Mouse (Mus musculus) olfactory bulb, adult 2 months (tissue): Measurements from ENCODE around the gene Apaf1. TPM values are rescaled to one million over a fixed set of nuclear protein-coding genes. Genes with fewer than 3 reads are reported as not detected.
A peak's percentile ranks its signal among the peaks of the same experiment; 100 is the strongest.

Source experiments
- H3K27ac ChIP-seq: fragments of 200-500 bp; 2 replicates; pipeline ENCODE4 v1.5.1; 2012; ENCODE audit warnings: low read depth, low read length; ENCODE audit not compliant: insufficient read depth
- H3K4me1 ChIP-seq: fragments of 200-500 bp; 2 replicates; pipeline ENCODE4 v1.6.1; 2012; ENCODE audit warnings: low read length; ENCODE audit not compliant: control insufficient read depth, insufficient read depth
- H3K4me3 ChIP-seq: fragments of 200-500 bp; 2 replicates; pipeline ENCODE4 v1.5.1; 2012; ENCODE audit warnings: mild to moderate bottlenecking, low read depth, low read length, moderate library complexity; ENCODE audit not compliant: insufficient read depth
- CTCF ChIP-seq: fragments of 200-500 bp; IDR thresholded peaks from 2 replicates; pipeline ENCODE4 v1.5.1; 2012; ENCODE audit warnings: low read depth, mild to moderate bottlenecking, low read length, moderate library complexity; ENCODE audit not compliant: insufficient read depth
- POLR2A ChIP-seq: fragments of 200-500 bp; IDR thresholded peaks from 2 replicates; pipeline ENCODE4 v1.6.1; 2012; ENCODE audit warnings: mild to moderate bottlenecking, low read depth, low read length, moderate library complexity; ENCODE audit not compliant: insufficient read depth
- WGBS: fragments of 180-500 bp; shearing (Covaris S2); methylation state at CpG from one replicate; pipeline ENCODE4 v1.1.7; 2018; 5-methylcytosine and 5-hydroxymethylcytosine counted together
- polyA plus RNA-seq: library from polyadenylated mRNA; stranded (reverse); fragments of >200 nt; gene quantifications from 2 replicates; pipeline ENCODE4 v1.2.4, GENCODE M21; 2012; ENCODE audit warnings: low replicate concordance; ENCODE audit not compliant: missing spikeins, insufficient read depth, insufficient read length

Gene Apaf1
- polyA plus RNA-seq, 1 experiment, result not detected

GRCm38 (mm10) chr10:90947043-90947442 is 135.5 kb downstream of the Apaf1 start:
- WGBS, result 65% methylated on average over 6 of the region's 6 CpGs
- TF ChIP-seq POLR2A, result no peak
- TF ChIP-seq CTCF, result no peak
- no peak overlapping the region for H3K4me3 ChIP-seq
- H3K4me1 ChIP-seq, result peaks cover 5% of the 10 kb centered on the region
- no peak overlapping the region for H3K27ac ChIP-seq

- H3K4me1 ChIP-seq, result peaks cover 12% of the 10 kb centered on the region
- WGBS, result 77% methylated on average over 14 of the region's 14 CpGs
- H3K4me3 ChIP-seq, result no peak overlapping the region
- TF ChIP-seq POLR2A, result no peak
- TF ChIP-seq CTCF, result no peak
- no peak overlapping the region for H3K27ac ChIP-seq
Measured at GRCm38 (mm10) chr10:90942001-90942700, 140.4 kb downstream of the Apaf1 start.

- 48% methylated on average over 15 of the region's 15 CpGs for WGBS
- Histone ChIP-seq H3K4me3 (no peak overlapping the region), H3K4me1 (peaks cover 12% of the 10 kb centered on the region), H3K27ac (peak overlapping the region; percentile 49)
- TF ChIP-seq CTCF (no peak), POLR2A (no peak)
Measured at GRCm38 (mm10) chr10:90940521-90941520, 141.7 kb downstream of the Apaf1 start.

Other genes starting within 250 kb of the Apaf1 start
- gene Ikbip, start 170 bp upstream of the Apaf1 start, polyA plus RNA-seq, result not detected in 2 replicates
- 264 TPM in 1 of 2 replicates, not detected in the other for gene Slc25a3, start 41.3 kb upstream of the Apaf1 start, polyA plus RNA-seq
- 183 and 204 TPM in 2 replicates for gene Tmpo, start 98.5 kb upstream of the Apaf1 start, polyA plus RNA-seq